Mouse (Mus musculus) liver, embryonic 14.5 days (tissue): ENCODE measurements around the gene Trpv2. TPM values are rescaled to one million over a fixed set of nuclear protein-coding genes. Genes with fewer than 3 reads are reported as not detected.

Experiments used
- ATAC-seq: fragments of 200-750 bp; cut with Nextera tagmentation; 2 replicates; pipeline ENCODE4 v1.8.0; 2017; ENCODE audit warnings: moderate number of reproducible peaks, mild to moderate bottlenecking, moderate library complexity; ENCODE audit not compliant: insufficient read depth
- DNase-seq, 3 experiments: peaks; one replicate each; pipeline ENCODE4 v3.0.0-alpha.2; 2012 to 2013; ENCODE audit warnings: low read depth in 3 of 3, low spot score in 3 of 3
- H3K27ac ChIP-seq: fragments of 300-500 bp; sonication (generic); 2 replicates; pipeline ENCODE4 v1.5.1; 2014; ENCODE audit warnings: moderate library complexity, mild to moderate bottlenecking, control low read depth, inconsistent platforms
- H3K27me3 ChIP-seq: fragments of 300-500 bp; sonication (generic); 2 replicates; pipeline ENCODE4 v1.6.1; 2014; ENCODE audit warnings: mild to moderate bottlenecking, low read length, moderate library complexity; ENCODE audit not compliant: control insufficient read depth, insufficient read depth
- H3K36me3 ChIP-seq: fragments of 300-500 bp; sonication (generic); replicated peaks from 2 replicates; pipeline ENCODE4 v1.6.1; 2014; ENCODE audit warnings: low read depth; ENCODE audit not compliant: control insufficient read depth, insufficient read depth
- H3K4me1 ChIP-seq, 2 experiments: fragments of 200-500 bp in 1 of 2; fragments of 300-500 bp in 1 of 2; sonication (generic) in 1 of 2; replicated peaks; 2 replicates each; pipeline ENCODE4 v1.6.1; 2012 to 2014; ENCODE audit warnings: antibody characterized with exemption in 1 of 2, inconsistent platforms in 1 of 2, low read length in 1 of 2; ENCODE audit not compliant: control insufficient read depth in 2 of 2, insufficient read depth in 2 of 2
- H3K4me2 ChIP-seq: fragments of 300-500 bp; sonication (generic); 2 replicates; pipeline ENCODE4 v1.6.1; 2014; ENCODE audit warnings: low read depth, mild to moderate bottlenecking, control low read depth, moderate library complexity
- H3K4me3 ChIP-seq, 2 experiments: fragments of 200-500 bp in 1 of 2; fragments of 300-500 bp in 1 of 2; sonication (generic) in 1 of 2; 2 replicates each; pipeline ENCODE4 v1.5.1; 2012 to 2014; ENCODE audit warnings: low read depth in 2 of 2, low read length in 2 of 2, mild to moderate bottlenecking in 2 of 2, control low read depth in 1 of 2, inconsistent platforms in 1 of 2, moderate library complexity in 1 of 2; ENCODE audit not compliant: insufficient read depth in 1 of 2
- H3K9ac ChIP-seq: fragments of 300-500 bp; sonication (generic); replicated peaks from 2 replicates; pipeline ENCODE4 v1.6.1; 2014; ENCODE audit warnings: mild to moderate bottlenecking, control low read depth, moderate library complexity
- H3K9me3 ChIP-seq: fragments of 300-500 bp; sonication (generic); 2 replicates; pipeline ENCODE4 v1.6.1; 2016; ENCODE audit warnings: low read length, mixed read lengths; ENCODE audit not compliant: control insufficient read depth
- CTCF ChIP-seq: IDR thresholded peaks from 2 replicates; pipeline ENCODE4 v1.5.1; 2016; ENCODE audit warnings: antibody characterized with exemption, low read depth, control low read depth
- EP300 ChIP-seq: IDR thresholded peaks from 2 replicates; pipeline ENCODE4 v1.6.1; 2016; ENCODE audit warnings: antibody characterized with exemption, low read depth
- WGBS: fragments of 180-500 bp; shearing (Covaris S2); extraction: QIAGEN DNeasy Blood & Tissue Kit; methylation state at CpG from one replicate; pipeline ENCODE4 v1.1.7; 2014; ENCODE audit not compliant: insufficient replicate concordance; 5-methylcytosine and 5-hydroxymethylcytosine counted together
- polyA plus RNA-seq, 2 experiments: library from polyadenylated mRNA; depleted of rRNA in 1 of 2; stranded (reverse) in 1 of 2; unstranded in 1 of 2; fragments of >200 nt; fragmentation: Nextera tagmentation in 1 of 2; extraction: Ambion mirVana in 1 of 2; gene quantifications; 2 replicates each; pipeline versions ENCODE4 v1.2.1 to v1.2.3; 2012 to 2014

The Trpv2 gene
- polyA plus RNA-seq, 2 experiments: 3.5 to 4.6 TPM

DNA sequence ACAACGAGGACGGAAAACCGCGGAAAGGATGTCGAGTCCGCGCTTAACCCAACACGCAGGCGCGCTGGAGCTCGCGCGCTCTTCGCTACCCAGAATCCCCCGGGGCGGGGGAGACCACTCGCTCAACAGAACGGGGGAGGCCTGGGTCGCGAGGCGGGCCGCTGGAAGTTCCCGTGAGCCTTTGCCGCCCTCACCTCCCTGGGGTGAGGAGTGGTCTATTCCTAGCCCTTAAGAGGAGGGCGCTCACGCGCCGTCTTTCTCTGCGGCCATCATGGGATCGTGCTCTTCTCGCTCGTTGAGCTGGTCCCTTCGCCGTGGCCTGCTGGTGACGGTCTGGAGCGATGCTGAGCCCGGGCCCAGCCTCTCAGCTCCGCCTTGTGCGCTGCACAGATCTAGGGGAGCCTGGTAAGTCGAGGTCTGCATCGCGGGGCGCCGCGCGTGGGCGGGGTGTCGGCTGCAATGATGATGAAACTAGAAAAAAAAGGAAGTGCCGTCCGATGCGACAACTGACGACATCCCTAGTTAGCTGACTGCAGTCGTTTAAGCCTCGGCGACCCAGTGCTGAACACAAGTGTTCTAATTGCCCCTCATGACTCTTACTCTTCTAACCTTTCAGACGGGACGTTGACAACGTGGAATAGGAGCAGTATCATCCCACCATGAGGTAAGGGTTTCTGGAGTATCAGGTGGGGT is 28.5 kb downstream of the Trpv2 start:
- Histone ChIP-seq H3K4me2 (peak overlapping the region; percentile 68), H3K36me3 (peaks cover 40% of the 10 kb centered on the region), H3K9ac (peak overlapping the region; percentile 96), H3K27me3 (no peaks in the 10 kb centered on the region), H3K4me3 (peak overlapping the region; percentile 80 to 95), H3K4me1 (peaks cover 12 to 14% of the 10 kb centered on the region in 2 experiments), H3K9me3 (no peaks in the 10 kb centered on the region), H3K27ac (peak overlapping the region; percentile 94)
- ATAC-seq: peak; percentile 87
- WGBS: under 1% methylated on average over 58 of the region's 58 CpGs
- DNase-seq: peak; percentile 95
- TF ChIP-seq EP300: peak; percentile 55
- peak; percentile 33 for TF ChIP-seq CTCF

DNA sequence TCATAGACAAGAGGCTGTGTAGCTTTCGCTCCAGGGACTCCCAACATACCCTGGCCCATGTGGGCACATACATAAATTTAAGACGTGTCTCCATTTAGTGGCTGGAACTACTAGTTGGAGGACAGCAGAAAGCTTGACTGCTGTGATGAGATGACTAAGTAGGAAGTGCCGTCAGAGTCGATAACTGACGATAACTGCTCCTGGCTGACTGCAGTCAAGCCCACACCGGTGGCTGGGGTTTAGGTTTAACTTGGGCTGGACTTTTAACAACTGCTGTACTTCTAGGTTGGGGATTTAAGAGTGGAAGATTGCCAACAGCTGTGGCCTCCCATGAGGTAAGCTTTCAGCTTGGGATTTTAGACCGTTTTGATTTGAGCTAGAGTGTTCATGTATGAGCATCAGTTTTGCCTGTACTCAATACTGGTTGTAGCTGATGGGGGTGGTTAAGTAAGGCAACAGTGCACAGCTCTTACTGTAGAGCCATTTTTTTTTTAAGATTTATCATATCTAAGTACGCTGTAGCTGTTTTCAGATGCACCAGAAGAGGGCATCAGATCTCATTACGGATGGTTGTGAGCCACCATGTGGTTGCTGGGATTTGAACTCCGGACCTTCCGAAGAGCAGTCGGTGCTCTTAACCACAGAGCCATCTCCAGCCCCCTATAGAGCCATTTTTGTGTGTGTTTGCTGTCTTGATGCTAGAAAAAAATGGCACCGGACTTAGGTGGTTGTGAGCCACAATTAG is 29.2 kb downstream of the Trpv2 start:
- no peak for DNase-seq
- no peaks in the 10 kb centered on the region for H3K9me3 ChIP-seq
- under 1% methylated on average over 13 of the region's 13 CpGs for WGBS

DNA sequence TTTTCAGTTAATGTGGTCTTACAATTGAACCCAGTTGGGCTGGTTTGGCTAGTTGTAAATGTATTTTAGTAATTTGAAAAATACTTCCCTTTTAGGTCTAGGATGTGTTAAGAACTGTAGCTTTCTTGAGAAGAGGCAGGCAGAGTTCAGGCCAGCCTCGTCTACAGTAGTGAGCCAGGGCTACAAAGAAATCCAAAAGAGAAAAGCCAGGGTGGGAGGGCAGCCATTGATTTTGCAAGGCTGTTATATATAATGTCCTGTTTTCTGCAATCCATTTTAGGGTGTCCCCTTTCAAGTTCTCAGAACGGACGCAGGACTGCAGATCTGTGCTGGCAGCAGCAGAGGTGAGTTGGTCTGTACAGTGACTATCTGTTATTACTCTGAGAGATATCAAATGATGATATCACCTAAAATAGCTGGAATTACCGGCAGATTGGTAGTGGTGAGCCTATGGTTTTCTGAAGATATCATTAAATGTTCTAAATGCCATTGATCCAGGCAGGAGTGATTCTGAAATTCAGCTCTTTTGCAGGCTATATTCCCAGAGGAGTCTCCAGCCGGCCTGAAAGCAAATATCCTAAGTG is 29.9 kb downstream of the Trpv2 start:
- 10% methylated on average over 5 of the region's 5 CpGs for WGBS
- no peak for ATAC-seq

More for the DNA sequence above, 29.2 kb downstream of the Trpv2 start:
- peak; percentile 15; the same call in 1 of the 2 replicates for ATAC-seq
- Histone ChIP-seq H3K4me2 (peak overlapping the region; percentile 68), H3K27ac (peak overlapping the region; percentile 94), H3K4me3 (peak overlapping the region; percentile 80 to 95), H3K27me3 (no peaks in the 10 kb centered on the region), H3K4me1 (peaks cover 12 to 14% of the 10 kb centered on the region in 2 experiments), H3K9ac (peak overlapping the region; percentile 96), H3K36me3 (peaks cover 40% of the 10 kb centered on the region)
- peak; percentile 57 for TF ChIP-seq CTCF
- TF ChIP-seq EP300: no peak

DNA sequence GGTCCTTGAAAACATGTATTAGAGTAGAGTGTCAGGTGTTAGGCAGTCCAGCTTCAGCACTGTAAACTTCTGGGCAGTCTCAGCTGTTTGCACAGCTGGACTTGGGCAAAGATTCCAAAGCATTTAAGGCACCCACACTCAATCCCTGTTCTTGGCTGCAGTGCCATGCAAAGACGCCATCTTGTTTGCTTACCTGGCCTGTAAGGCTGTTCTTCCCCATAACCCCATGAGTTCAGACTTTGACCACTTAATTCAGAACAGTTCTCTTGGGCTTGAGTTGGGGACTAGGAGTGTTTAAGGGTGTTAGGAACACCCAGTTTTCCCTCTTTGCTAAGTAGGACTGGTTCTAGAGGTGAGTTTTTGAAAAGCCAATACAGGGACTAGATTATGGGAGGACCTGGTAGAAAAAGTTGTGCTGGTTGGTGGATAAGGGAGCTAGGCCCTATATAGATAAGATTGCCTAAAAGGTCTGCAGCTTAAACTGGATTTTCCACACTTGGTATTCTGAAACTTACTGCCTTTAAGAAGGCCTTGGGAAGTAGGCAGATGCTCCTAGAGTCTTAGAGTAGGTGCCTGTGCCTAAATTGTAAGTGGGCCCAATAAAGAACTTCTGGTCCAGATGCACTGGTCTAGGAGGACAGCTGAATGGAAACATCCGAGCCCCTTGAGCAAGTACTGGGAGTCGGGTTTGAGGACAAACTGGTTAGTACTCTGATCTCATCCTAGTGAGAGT is 30.8 kb downstream of the Trpv2 start:
- Histone ChIP-seq H3K4me3 (peak overlapping the region; percentile 80 to 95), H3K9me3 (no peaks in the 10 kb centered on the region), H3K27ac (peak overlapping the region; percentile 94), H3K4me1 (peaks cover 12 to 14% of the 10 kb centered on the region in 2 experiments), H3K9ac (peak overlapping the region; percentile 96), H3K4me2 (peak overlapping the region; percentile 68), H3K27me3 (no peaks in the 10 kb centered on the region), H3K36me3 (peaks cover 40% of the 10 kb centered on the region)
- ATAC-seq: no peak
- 22% methylated on average over 3 of the region's 3 CpGs for WGBS
- DNase-seq: no peak
- TF ChIP-seq CTCF (no peak), EP300 (no peak)

More for the DNA sequence above, 29.9 kb downstream of the Trpv2 start:
- peak overlapping the region; percentile 68 for H3K4me2 ChIP-seq
- no peaks in the 10 kb centered on the region for H3K27me3 ChIP-seq
- H3K36me3 ChIP-seq: peaks cover 40% of the 10 kb centered on the region
- TF ChIP-seq EP300 (no peak), CTCF (no peak)
- no peaks in the 10 kb centered on the region for H3K9me3 ChIP-seq
- peak overlapping the region; percentile 94 for H3K27ac ChIP-seq
- peak overlapping the region; percentile 80 to 95 for H3K4me3 ChIP-seq
- H3K4me1 ChIP-seq: peaks cover 12 to 14% of the 10 kb centered on the region in 2 experiments
- no peak for DNase-seq
- peak overlapping the region; percentile 96 for H3K9ac ChIP-seq
